Mouse (Mus musculus) embryonic fibroblast, embryonic 13.5 days (primary cell): ENCODE data around the gene Ssh1.

ENCODE experiments used
- CTCF ChIP-seq: IDR thresholded peaks from 2 replicates; pipeline ENCODE4 v1.5.1; 2011; ENCODE audit warnings: mild to moderate bottlenecking, control low read depth, low read length, moderate library complexity, borderline replicate concordance; ENCODE audit not compliant: insufficient read depth
- POLR2A ChIP-seq: IDR thresholded peaks from 2 replicates; pipeline ENCODE4 v1.6.1; 2011; ENCODE audit warnings: low read depth, mild to moderate bottlenecking, control low read depth, low read length, moderate library complexity

- TF ChIP-seq POLR2A (no peak), CTCF (no peak)
Observed at GRCm38 (mm10) chr5:114005100-114005499, 11.4 kb upstream of the Ssh1 start.
